Mouse (Mus musculus) monocyte, adult 2 months (primary cell): Measurements from ENCODE around the gene Clip1.
A peak's percentile ranks its signal among the peaks of the same experiment; 100 is the strongest.
"Not testable (repeated sequence)": the region's sequence is repeated elsewhere in the genome, so short reads cannot be mapped to it uniquely, and the experiment has no call there.

Experiments
- DNase-seq, 2 experiments: peaks; one replicate each; pipeline ENCODE4 v3.0.0; 2022; ENCODE audit warnings: low spot score in 2 of 2, low read depth in 1 of 2

The Clip1 gene

DNA sequence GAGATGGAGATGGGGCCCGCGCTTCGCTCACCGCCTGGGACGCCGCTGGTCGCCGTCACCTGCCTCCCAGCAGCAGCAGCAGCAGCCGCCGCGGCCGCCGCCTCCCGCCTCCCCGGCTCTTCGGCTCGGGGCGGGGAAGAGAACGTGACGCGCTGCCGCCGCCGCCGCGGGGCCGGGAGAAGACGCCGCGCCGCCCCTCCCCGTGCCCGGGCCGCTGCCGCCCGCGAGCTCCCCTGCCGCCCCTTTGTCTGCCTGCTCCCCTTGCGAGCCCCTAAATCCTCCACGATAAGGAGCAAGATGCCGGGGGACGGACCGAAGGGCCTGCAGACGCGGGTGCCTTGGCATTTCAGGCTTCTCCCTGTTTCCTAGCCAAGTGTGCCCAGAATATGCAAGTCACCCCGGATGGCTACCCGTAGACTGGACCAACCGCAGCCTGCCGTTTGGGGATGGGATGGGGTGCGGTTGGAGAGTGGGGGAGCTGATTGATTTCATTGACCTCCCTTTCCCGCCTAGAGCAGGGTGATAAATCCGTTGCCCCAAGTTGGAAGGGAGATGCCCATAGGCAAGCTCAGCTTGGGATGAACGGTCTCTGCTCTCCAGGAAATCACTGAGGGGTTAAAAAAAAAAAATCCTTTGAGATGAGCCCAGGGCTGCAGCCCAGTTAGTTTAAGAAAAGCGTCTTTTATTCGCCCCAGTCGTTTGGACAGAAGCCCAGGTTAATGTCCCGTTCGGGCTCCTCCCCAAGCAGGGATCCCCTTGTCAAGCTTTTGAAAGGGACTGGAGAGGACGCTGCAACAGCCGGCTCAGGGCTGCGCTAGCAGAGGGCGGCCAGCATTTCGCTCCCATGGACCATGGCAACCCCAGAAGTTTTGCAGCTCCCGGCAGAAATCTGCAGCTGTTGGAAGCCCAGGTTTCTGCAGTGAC is at the start of gene Clip1:
Gene Clip1, minus strand, starts transcription at position 398 of the 924 bp plus-strand sequence.
- peak in 1 of 2 experiments; percentile 38 for DNase-seq

DNA sequence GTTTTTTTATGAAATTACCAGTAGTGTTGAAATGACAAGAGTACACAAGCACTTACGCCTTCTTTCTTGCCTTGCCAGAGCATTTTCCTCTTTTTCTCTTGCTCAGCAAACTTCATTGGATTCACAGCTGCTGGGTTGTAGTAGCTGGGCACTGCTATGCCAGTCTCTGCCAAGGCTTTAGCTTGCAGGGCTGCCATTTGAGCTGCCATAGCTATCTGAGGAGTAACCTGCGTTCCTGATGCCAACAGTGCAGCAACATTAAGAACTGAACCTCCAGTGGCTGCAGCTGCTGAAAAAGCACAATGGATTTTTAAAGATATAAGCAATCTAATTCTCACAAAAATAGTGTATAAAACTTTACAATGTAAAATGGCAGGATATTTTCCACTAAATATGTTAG is 46.6 kb upstream of the Clip1 start:
- no peak for DNase-seq

DNA sequence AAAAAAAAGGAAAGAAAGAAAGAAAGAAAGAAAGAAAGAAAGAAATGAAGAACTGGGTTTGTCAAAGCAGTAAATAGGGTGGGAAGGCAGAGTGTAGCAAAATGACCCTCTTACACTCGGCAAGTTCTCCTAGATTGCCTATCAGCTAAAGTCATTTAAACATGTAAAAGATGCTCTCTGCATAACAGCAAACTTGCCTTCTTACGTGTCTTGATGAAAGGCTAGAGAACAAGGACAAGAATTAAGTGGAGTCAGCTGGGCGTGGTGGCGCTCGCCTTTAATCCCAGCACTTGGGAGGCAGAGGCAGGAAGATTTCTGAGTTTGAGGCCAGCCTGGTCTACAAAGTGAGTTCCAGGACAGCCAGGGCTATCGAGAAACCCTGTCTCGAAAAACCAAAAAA is 39.4 kb upstream of the Clip1 start:
- DNase-seq, result not testable (repeated sequence)

DNA sequence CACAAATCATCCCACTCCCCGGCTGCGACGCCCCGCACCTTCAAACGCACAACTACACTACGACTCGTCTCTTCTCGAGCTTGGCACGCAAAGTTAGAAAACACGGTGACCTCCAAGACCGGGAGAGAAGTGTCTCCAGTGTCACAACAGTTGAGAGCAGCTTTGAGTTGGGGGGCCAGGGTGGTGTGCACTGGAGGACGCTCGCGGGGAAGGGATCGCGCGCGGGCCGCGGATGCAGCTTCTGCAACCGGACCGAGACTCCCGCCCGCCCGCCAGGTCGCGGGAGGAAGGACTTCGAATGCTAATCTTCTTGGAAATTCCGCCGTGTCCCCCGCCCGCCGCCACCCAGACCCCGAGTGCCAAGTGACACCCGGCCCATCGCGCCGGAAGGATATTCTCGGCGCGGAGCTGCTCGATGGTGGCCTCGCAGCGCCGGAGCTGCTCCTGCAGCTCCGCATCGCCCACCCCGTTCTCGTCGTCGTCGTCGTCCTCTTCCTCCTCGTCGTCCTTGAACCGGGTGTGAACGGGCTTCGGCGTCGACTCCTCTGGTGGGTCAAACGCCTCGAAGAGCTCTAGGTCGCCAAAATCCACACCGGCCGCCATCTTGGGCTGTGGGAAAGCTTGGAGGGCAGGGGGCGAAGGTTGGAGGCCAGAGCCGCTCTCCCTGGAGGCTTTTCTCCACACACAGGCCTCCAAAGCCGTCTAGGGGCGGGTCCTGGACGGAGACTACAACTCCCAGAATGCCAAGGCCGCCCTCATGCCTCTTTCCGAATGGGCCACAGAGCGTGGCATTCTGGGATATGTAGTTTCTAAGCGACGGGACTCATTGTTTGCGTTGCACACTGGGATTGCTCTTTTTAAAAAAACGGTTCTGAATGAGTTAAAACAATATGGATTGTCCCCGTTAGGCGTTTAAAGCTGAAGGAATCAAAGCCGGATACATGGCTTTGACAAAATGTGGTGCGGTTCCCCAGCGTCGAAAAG is 36.2 kb upstream of the Clip1 start, which contains the start of gene Zcchc8:
Gene Zcchc8, minus strand, starts transcription at position 773 of the 984 bp plus-strand sequence.
- DNase-seq, result peak; percentile 92 to 93

DNA sequence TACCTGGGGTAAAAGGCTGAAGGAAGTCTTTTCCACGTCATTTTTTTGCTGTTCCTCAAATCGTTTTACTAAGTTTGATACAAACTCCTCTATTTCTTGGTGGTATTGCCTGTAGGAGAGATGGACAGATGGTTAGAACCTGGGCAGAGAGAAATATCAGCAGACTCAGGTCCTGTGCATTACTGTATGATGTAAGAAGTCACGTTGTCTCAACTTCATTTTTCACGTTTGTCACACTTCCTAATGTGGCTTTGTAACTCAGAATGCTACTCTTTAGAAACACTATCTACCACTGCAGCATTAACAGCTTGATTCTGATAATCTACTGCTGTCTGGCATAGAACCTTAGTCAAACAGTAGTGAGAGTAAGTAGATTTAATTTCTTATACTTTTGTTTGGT is 30.2 kb upstream of the Clip1 start:
- DNase-seq, result no peak

DNA sequence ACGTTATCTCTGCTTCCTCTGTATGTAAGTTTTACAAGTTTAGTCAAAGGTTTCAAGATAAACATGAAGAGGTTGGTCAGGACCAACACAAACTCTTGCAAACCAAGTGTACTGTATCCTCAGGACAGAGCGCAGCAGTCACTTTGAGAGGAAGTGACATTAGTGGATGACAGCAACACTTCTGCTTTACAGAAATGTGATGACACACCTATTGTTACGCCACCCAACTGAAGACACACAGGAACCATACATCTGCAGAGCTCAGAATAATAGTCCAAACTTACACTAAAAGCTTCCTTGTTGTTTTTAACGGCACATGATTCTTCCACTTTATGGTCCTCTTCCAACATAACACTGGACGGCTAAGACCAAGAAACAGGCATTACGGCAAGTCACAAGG is 29.4 kb upstream of the Clip1 start:
- DNase-seq, result peak; percentile 46 to 50

DNA sequence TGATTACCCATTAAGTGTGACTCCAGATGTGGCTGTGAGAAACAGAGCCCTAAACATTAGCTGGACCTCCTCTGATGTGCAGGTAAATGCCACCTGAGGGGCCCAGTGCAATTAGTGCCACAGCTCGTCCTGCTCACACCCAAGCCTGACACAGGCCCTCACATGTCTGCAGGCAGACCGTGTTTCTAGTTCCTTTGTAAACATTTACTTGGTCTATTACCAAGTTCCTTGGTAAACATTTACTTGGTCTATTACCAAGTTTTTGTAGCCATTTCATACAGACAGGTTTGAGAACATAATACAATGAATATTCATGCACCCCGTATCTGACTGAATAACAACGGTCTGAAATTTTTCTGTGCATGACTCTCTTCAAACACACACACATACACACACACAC is 25.2 kb upstream of the Clip1 start:
- DNase-seq, result no peak

DNA sequence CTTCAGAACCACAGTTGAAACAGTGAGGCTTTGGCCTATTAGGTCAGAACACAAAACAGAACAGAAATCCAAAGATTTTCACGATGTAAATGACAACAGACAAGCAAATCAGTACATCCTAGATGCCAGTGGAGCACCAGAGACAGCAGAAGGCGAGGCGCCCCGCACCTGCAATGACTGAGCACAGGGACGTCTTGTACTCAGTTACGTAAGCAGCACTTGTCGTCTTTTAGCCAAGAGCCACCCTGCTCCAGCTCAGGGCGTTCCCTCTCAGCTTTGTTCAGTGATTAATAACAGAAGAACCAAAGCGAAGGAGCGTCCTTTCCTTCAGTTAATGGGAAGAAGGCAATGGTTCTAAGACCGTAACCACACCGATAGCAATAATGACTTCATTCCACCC is 24.2 kb upstream of the Clip1 start:
- no peak for DNase-seq

DNA sequence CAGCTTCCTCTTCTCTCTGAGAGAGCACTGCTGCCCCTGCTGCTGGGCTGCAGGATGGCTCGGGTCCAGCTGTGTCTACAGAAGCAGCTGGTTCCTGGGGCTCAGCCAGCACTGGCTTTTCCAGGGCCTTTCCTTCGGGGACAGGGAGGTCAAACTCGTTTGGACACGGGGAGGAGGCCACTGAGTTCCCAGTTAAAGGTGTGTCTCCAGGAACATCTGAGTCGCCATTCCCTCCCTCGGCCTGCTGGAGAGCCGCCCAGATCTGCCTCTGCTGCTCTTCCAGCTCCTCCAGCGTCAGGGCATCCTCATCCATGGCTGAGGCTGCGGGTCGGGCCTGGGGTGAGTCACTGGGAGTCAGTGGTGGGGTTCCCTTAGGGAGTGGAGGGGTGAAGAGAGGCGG is 16.2 kb upstream of the Clip1 start:
- DNase-seq, result no peak

DNA sequence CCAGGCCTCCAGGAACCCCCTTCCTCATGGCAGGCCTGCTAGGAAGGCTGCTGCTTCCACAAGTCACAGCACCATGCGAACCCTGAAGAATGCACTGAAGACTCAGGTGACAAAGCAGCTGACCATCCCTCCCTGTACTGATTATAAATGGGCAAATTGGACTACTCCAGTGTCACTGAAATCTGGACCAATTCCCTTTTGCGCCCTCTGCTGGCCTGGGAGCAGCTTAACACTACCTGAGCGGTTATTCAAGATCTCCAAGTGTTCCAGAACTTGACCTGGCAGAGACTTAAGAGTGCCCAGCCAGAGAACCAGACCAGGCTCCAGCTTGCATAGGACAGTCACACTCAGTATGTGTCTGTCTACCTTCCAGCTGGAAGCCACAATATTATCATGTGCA is 14.8 kb upstream of the Clip1 start:
- DNase-seq, result peak in 1 of 2 experiments; percentile 49

DNA sequence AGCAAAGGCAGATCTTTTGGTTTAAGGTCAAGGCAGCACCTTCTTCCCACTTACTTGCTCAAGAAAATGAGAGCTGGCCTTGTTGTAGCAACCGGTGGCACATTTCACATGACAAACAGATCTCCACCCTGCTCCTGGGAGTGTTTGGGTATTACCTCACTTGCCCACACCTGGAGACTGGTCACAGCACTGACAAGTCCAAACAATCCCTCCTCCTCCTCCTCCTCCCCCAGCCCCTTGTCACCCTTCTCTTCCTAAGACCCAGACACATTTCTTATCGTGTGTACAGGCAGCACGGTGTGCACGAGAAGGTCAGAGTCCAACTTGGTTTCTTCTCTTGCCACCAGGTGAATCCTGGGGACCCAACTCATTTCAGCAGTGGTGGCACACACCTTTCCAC is 12.5 kb upstream of the Clip1 start:
- DNase-seq, result no peak

DNA sequence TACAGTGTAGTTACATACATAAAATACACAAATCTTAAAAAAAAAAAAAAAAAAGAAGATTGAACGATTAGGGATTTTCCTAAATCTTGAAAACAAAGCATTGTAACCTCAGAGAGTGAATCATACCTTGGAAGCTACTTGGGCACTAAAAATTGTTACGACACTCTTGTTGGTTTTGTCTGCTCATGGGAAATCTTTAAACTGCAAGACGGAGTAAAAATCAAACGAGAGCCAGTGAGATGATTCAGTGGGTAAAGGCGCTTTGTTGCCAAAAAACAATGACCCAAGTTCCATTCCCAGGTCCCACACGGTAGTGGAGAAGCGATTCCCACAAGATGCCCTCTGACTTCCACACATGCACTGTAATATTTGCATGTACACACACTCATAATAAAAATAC is 11.8 kb upstream of the Clip1 start:
- no peak for DNase-seq

DNA sequence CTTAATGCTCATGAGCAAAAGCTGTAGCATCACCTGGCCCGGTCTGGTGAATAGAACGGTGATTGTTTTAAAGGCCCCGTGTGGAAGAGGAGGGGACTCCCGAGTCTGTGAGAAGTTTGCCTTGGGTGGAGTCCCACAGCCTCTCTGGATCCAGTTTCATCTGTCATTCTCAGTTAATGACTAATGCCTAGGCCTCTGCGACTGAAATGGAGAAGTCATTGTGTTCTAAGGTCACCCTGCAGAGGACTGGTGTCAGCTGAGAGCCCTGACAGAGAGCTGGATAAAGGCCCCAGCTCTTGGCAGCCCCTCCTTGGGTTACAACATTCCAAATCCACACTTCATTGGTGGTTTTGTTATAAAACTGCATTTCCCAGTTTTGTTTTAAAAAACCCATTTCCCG is 10.1 kb upstream of the Clip1 start:
- DNase-seq, result peak; percentile 56 to 61

DNA sequence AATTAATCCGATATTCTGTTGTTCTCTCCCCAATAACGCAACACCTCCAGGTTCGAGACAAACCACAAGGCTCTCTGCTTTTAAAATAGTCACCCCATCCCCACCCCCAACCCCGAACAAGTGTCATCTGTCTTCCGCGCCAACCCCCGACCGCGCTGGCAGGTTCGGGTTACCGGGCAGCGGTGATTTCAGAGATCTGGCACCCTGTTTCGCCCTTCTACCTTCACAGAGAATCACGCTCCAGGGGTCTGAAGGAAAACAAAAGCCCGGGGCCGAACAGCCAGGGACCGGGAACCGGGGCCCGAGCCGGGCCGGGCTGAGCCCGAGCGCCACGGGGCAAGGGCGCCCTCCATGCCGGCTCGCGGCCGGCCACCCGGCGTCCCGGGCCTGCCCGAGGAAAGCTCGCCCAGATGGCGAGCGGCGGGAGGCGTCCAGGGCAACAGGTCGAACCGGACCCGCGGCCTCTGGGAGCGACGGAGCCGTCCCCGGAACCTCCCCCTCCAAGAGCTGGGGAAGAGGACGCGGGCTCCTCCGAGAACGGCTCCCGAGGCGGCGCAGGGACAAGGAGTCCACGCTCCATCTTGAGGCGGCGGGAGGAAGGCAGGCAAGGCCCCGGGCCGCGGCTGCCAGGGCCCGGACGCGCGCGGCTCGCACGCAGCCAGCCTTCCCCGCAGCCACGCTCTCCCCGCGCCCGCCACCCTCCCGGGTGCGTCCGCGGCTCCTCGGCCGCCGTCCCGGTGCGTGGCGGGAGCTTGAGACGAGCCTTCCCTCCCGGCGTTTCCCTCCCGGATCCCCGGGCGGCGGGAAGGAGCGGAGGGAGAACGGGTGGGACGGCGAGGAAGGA is 819 bp downstream of the Clip1 start:
- DNase-seq, result peak in 1 of 2 experiments; percentile 31

DNA sequence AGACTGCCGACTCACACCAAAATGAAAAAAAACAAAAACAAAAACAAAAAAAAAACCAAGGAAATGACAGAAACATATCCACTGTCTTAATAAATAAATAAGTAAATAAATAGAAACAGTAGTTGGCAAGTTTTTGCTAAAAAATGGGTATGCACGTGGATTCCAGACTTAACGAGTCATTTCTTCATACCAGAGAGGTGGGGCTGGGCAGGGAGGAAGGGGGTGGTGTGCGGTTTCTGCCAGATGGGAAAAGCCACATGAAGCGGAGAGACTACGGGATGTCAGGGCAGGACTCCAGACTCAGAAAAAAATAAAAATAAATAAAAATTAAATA is 1.4 kb downstream of the Clip1 start:
- no peak for DNase-seq

DNA sequence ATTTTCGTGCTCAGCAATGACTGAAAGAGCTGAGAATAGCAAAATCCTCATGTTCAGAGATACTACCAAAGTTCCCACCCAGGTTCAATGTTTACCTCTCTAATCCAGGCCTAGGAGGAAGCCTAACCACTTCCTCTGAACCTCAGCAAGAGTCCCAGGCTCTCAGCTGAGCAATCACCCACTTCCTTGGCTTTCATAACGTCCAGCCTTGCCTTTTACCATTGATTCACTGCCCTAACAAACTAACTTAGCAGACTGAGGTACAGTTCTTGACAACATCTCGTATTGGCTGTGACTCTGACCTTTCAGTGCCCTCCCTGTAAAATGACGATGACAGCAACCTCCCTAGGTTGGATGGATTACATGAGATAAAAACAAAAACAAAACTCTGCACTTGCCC is 2.0 kb downstream of the Clip1 start:
- no peak for DNase-seq

DNA sequence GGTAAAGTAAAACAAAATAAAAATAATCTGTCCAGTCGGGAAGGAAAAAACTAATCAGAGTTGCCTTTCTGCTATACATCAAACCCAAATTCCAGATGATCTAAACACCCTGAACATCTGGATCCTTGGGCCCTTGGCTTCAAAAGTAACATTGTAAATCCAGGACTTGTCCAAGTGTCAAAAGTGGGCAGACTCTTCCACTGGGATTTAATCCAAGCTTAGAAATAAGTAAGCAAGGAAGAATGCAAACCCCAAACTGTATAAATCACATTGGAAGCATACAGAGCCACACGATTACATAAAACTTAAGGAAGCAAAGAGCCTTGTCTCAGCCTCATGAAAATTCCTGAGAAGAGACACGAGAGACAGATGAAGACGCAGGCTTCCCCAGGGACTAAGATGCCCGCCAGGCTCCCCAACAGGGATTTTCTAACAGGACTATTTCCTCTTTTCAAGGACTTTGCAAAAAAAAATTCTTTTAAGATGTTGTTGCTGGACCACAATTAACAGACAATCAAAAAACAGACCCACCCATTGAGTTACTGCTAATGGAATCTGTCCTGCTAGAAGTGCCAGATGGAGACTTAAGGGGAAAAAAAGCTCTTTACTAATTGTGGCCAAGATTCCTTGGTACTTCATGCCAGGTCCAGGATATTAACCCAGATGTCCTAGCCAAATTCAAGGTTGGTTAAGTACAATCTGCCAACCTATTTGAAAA is 4.7 kb downstream of the Clip1 start:
- no peak for DNase-seq

DNA sequence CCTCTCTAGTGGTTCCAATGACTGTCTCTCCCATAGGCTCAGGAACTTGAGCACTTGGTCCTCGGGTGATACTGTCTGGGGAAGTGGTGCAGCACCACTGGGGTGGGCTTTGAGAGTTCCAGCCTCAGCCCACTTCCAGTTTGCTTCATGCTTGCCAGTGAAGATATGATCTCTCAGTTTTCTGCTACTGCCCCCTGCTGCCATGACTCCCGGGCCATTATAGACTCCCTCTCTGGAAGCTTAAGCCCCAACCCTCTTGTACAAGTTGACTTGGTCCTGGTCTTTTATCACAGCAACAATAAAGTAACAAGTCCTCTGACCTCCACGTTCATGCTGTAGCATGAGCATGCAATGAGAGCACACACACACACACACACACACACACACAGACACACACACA is 5.3 kb downstream of the Clip1 start:
- no peak for DNase-seq

DNA sequence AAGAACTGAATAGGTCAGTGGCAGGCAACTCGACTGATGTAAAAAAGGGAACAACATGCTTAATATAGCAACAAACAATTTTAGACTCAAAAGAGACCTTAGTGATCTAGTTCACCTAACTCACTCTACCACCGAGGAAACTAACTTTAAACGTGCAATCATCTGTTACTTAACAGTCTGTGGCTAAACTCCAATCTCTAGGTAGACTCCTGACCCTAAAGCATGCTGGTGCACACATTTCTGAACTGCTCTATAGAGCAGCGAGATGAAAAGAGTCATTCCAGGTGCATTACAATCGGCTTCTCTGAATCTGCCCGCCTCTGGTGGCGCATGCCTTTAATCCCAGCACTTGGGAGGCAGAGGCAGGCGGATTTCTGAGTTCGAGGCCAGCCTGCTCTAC is 8.7 kb downstream of the Clip1 start:
- no peak for DNase-seq

DNA sequence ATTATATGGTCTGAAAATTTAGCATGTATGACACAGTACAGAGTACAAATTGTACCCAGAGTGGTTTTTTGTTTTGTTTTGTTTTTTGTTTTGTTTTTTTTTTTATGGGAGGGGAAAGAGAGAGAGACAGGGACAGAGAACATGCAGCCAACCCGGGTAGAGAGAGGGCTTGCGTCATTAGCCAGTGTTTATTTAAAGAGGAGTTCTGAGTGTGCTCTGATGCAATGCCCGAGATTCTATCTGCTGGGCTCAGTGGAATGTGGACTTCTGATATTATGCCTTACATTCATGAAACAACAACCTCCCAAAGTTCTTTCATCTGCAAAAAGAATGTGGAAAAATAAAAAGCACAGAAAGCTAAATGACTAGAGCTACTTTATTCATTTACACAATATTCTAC is 9.2 kb downstream of the Clip1 start:
- no peak for DNase-seq
